Mouse (Mus musculus) left cerebral cortex, postnatal 25 days (tissue): ENCODE data around the gene Col26a1. TPM values are rescaled to one million over a fixed set of nuclear protein-coding genes. Genes with fewer than 3 reads are reported as not detected.

Experiments
- DNase-seq, 2 experiments: peaks; one replicate each; pipeline ENCODE4 v3.0.0; 2022; ENCODE audit warnings: low spot score in 2 of 2, mixed read lengths in 1 of 2
- intact Hi-C: fragments of 180-260 bp; cut with DNase I; formaldehyde crosslinking; loops from one replicate; pipeline ENCODE4 v1.15.1; 2025
- total RNA-seq, 2 experiments: library from RNA; stranded (reverse); gene quantifications; 2 replicates each; pipeline ENCODE4 v1.2.3; 2021

Col26a1 gene
- total RNA-seq, 2 experiments from 2014 or later, result 11.9 to 13.1 TPM

DNA sequence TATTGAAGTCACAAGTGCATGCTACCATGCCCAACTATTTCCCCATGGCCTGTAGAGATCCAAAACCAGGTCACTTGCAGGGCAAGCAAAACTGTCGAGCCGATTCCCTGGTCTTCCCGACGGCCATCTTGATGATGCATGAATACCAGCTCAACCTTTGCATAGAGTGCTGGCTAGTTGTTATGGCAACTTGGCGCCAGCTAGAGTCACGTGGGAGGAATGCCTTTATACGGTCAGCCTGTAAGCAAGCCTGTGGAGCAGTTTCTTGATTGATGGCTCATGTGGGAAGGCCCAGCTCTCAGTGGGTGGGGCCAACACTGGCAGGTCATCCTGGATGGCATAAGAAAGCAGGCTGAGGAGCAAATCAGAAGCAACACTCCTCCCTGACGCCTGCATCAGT, 61.0 kb downstream of the Col26a1 start:
- intact Hi-C loops, result no loop called here
- no peak for DNase-seq

DNA sequence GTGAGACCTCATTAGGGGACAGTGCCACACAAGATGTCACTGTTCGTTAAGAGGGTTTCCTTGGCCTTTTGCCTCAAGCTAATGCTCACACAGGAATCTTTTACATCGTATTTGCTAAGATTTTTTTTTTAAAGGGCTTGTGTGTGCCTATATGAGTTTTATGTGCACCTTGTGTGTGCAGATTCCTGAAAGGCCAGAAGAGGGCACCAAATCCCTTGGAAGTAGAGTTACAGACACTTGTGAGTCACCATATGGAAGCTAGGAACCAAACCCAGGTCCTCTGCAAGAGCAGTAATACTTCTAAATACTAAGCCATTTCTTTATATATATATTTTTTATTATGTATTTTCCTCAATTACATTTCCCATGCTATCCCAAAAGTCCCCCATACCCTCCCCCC, 62.1 kb downstream of the Col26a1 start:
- intact Hi-C loops, result no loop called here
- DNase-seq, result no peak

DNA sequence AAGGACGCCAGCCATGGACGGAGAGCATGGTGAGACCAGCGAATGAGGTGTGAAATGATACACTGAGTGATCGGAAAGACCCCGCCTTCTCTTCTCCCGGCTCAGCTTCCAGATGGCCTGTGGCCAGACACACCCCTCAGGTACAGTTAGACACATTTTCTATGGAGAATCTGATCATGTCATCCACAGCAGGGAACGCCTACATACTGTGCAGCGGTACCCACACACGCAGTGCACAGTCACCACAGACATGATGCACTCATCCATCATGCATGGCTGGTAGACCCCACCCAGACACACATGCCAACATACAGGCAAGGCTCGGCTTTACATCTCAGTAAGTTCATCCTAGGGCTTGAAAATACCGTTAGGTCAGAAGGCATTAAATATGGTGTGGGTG, 63.3 kb downstream of the Col26a1 start:
- no peak for DNase-seq
- intact Hi-C loops, result no loop called here

DNA sequence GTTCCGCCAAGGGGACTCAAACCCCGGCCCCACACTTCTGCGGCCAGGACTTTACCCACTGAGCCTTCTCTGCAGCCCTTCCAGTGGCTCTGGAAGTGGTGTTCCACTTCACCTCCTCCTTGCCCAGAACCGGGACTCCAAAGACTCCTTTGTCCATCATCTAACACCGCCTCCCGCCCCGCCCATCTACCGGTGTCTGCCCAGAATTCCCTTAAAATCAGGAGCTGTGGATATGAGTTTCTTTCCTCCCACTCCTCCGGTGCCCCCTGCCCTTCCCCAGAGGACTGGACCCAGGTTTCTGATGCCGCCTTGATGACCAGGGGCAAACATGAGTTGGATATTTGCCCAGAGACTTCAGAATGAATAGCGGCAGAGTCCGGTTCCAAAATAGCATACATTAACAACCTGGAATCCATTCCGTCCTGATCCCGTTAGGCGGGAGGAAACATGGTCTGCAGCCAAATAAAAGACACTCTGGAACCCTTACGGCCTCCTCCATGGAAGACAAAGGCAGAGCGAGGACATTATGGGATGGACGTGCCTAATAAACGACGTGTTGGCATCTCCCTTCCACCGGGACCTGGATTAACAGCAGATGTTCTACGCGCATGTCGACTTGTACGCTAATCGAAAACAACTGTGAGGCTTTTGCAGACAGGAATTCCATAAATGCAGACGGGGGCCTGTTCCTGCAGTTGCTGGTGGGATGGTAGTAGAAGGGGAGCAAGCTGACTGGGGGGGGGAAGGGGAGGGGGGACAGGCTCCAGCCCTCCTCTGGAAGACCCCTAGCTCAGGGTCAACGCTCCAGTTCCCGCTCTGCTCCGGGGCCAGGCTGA, 72.3 kb downstream of the Col26a1 start:
- intact Hi-C loops, result no loop called here
- DNase-seq, result no peak

DNA sequence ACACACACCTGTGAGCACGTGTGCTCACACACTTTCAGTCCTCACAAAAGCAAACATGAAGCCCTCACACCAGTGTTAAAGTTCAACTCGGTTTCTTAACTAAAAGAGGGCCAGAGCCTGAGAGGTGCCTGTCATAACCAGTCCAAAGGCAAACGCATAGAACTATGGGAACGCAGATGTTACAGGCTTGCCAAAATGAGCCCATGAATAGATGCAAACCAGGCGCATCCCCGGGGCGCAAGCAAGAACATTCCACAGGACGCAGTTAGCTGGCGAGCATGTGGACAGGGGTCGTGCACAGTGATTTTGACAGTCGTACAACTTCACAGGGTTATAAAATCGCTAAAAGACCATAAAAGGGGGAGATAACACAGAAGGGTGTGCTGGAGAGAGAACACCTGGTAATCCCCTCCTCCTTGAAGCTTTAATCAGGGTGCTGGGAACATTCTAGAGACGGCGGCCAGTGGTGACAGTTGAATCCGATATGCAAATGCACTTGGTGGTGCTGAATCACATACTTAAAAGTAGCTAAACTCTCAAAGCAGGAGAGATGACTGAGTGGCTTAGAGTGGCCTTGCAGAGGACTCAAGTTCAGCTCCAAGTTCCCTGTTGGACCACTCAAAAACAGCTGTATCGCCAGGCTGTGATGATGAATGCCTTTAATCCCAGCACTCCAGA, 76.5 kb downstream of the Col26a1 start:
- DNase-seq, result no peak
- intact Hi-C loops, result loop anchor here (5.0 kb wide), 1 partner anchor 66 kb away; no protein-coding TSS in a partner anchor

DNA sequence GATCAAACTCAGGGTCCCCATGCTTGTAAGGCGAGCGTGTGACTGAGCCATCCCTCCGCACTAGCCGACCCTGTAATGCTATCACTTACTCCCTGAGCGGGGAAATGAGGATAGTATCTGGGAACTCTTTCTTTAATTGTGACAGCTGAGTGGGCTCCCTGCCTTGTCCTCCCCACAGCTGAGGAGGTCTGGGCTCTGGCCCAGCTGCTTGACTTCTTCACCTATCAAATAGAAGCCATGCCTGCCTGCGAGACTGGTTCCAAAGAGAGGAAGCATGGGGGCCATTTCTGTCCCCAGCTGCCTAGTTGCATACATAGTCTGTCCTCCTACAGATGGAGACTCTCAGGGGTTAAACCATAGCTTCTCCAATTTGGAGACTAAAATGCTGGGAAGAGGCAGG, 78.0 kb downstream of the Col26a1 start:
- intact Hi-C loops, result loop anchor here (5.0 kb wide), 1 partner anchor 67 kb away; no protein-coding TSS in a partner anchor

DNA sequence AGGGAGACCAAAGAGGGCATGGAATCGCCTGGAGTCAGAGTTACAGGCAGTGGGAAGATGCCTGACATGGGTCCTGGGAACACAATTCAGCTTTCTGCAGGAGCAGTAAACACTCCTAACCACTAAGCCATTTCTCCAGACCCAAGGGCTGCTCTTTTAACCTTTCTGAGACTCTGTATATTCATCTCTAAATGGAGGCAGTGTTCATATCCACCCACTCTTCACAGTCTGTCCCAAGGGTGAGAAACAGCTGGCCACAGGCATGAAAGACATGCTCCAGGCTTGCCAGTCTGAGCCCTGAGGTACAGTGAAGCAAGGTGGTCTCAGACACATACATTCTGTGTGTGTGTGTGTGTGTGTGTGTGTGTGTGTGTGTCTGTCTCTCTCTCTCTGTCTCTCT, 78.8 kb downstream of the Col26a1 start:
- DNase-seq, result no peak
- intact Hi-C loops, result no loop called here

More for the DNA sequence above, 78.0 kb downstream of the Col26a1 start:
- no peak for DNase-seq

DNA sequence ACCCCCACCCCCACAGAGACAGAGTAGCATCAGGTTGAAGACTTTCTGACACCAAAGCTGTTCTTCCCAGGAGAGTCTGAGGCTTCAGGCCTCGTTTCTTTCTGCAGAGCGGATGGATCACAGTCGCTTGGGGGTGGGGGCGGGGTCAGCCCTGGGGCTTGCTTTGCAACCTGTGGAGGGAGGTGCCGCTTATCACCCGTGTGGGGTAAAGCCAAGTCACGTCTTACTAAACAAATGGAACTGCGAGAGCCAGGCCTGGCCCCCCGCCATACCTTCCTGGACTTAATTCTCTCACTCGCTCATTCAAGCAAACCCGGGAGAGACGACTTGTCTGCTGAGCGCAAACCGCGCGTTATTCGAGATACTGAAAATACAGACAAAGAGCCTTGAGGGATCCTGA, 80.3 kb downstream of the Col26a1 start:
- no peak for DNase-seq
- intact Hi-C loops, result no loop called here

DNA sequence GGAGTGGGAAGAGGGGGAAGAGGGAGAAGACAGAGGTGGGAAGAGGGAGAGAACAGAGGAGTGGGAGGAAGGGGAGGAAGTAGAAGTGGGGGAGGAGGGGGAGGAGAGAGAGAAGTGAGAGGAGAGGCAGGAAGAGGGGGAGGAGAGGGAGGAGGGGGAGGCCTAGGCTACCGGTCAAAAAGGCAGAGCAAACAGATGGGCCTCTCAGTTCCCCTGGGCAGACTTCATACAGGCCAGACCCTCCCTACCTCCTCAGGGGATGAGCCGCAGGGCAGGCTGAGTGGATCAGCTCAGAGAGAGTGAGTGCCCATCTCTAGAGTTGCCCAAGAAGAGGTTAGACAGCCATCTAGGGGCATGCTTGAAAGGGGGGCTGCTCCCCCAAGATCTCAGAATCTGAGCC, 86.1 kb downstream of the Col26a1 start:
- no peak for DNase-seq
- intact Hi-C loops, result no loop called here

DNA sequence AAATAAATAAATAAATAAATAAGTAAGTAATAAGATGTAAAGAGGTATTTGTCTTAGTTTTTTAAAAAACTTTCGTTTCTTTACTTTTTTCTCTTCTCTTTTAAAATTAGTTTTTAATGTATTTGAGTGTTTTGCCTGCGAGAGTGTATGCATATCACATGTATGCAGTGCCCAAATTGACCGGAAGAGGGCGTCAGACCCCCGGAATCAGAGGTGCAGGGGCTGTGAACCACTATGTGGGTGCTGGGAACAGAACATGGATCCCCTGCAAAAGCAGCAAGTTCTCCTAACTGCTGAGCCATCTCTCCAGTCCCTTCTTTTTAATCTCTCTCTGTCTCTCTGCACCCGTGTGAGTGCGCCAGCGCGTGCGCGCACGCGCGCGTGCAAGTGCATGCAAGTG, 89.2 kb downstream of the Col26a1 start:
- intact Hi-C loops, result no loop called here

DNA sequence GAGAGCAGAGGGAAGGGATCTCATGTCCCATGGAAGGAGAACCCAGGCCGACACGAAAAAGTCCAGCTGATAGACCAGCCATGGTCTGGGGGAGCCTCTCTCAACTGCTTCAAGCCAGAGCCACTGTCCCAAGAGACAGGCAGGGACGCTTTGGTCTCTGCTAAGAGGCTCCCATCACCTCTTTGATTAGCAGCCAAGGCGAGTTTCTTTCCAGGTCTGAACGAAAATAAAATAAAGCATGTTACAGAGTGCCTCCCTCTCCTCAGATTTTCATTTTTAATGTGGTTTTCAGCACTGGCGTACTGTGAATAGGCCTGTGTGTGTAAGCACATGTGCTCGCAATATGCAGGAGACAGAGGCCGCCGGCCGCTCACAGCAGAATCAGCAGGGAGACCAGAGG, 90.5 kb downstream of the Col26a1 start:
- intact Hi-C loops, result no loop called here
- no peak for DNase-seq

More for the DNA sequence above, 89.2 kb downstream of the Col26a1 start:
- no peak for DNase-seq

DNA sequence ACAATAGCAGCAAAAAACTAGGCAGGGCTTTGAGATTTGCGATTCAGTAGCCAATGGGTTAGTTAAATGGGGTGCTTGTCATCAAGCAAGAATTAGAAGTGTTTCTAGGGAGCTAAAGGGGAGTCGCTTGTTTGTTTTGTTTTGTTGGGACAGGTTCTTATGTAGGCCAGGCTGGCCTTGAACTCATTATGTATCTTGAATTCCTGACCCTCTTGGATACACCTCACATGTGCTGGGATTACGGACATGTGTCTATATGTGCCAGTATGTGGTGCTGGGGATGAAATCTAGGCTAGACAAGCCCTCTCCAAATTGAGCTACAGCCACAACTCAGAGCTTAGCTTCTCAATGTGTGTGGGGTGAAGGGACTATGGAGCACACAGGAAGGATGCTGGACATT, 91.8 kb downstream of the Col26a1 start:
- intact Hi-C loops, result loop anchor here (1.0 kb wide), 1 partner anchor 90 kb away; no protein-coding TSS in a partner anchor

DNA sequence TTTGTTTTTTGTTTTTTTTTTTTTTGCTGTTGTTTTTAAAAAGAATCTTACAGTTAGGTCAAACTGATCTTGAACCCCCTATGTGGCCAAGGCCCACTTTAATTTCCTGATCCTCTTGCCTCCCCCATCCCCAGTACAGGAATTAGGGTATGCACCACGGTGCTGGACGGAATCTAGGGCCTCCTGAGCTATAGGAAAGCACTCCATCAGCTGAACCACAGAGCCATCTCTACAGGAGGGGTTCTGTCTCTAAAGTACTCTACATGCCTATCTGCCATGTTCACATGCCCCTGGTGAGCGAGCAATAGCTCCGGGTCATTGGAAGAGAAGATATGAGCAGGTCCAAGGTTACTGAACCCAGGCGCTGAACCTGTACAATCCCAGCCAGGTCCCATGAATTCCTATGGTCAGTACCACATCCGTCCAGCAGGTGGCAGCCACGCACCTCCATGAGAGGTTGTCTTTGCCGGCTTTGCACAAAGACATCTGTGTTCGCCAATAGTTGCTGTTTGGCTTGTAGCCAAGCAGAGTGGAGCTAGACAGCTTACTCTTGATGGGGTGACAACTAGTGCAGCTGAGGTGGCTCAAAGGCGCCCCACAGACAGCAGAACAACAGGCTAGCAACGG, 92.3 kb downstream of the Col26a1 start:
- intact Hi-C loops, result loop anchor here (1.0 kb wide), 1 partner anchor 91 kb away; no protein-coding TSS in a partner anchor
- DNase-seq, result peak; percentile 91 to 93

More for the DNA sequence above, 91.8 kb downstream of the Col26a1 start:
- no peak for DNase-seq

DNA sequence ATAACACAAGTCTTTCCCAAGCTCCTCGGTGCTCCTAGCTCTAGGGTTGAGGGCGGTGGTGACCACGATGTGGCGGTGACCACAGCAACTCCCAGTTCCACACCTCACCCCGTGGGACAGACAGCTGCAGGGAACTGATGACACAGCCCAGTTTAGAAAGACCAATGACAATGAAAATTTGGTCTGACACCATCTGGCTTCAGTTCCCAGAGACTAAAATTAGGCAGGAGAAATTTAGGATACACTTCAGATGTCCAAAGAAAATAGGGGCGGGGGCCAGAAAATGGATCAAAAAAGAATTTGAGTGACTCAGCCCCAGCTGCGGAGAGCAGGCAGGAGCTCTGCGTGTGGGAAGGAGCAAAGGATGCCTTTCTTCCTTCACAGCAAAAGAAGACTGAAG, 98.5 kb downstream of the Col26a1 start:
- DNase-seq, result peak; percentile 26 to 90
- intact Hi-C loops, result no loop called here

DNA sequence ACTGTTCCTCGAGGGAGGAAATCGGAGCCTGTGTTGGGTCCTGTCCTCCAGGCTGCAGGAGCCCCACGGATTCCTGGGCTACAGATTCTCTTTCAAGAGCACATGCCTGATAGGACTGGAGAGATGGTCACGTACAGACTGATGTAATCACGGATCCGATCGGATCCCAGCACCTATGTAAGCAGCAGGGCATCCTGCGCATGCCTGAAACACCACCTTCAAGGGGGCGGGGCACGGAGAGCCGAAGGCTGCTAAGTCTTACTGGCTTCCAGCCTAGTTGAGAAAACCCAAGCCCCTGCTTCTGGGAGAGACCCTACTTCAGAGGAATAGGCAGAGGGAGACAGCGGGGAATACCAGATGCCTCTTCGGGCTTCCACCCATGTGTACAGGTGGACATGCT, 100.4 kb downstream of the Col26a1 start:
- DNase-seq, result no peak
- intact Hi-C loops, result no loop called here

DNA sequence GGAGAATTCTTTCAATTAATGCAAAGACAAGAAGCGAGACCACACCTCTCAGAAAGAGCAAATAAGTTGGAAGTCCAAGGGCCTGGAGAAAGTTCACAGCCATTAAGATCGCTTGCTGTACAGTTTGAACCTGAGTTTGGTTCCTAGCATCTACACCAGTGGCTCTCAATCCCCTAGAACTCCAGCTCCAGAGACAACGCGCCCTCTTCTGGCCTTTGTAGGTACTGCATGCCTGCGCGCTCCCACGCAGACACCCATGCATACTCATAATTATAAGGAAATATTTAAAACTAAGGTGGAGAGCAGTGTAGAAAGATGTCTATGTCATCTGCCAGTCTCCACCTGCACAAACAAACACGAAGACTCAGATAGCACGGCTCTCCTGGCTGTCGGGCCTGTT, 102.5 kb downstream of the Col26a1 start:
- DNase-seq, result peak in 1 of 2 experiments; percentile 35
- intact Hi-C loops, result no loop called here

DNA sequence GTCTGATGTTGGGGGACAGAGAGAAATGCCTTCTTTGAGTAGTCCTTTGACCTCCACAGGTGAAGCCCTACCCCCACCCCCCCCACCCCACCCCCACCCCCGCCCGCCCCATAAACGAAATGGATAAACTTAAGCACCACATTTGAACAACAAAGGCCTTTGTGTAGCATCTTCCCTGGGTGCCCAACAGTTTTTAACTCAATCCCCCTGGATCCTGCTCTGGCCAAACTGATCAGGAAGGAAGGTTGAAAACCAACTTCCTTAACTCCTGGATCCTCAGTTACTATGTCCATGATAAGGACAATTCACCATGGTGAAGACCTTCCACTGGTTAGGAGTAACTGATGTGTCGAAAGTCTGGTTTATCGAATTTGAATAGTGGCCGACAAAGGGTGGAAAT, 103.1 kb downstream of the Col26a1 start:
- DNase-seq, result no peak
- intact Hi-C loops, result no loop called here

DNA sequence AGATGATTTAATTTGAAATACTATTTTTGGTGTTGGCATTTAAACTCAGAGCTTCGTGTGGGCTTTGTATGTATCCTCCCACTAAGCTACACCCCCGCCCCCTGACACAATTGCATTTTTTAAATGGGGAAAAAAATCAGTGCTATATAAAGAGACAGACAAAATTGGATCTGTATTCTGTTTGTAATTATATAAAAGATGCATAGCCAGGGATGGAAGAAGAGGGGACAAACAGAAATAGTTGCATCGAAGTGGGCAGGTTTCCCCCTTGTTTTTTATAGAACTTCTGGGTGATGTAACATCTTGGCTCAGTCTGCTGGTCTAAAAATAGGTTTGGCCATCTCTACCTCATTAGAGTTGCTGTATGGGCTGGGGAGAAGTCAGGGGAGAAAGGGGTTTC, 107.5 kb downstream of the Col26a1 start:
- DNase-seq, result peak in 1 of 2 experiments; percentile 70
- intact Hi-C loops, result no loop called here

DNA sequence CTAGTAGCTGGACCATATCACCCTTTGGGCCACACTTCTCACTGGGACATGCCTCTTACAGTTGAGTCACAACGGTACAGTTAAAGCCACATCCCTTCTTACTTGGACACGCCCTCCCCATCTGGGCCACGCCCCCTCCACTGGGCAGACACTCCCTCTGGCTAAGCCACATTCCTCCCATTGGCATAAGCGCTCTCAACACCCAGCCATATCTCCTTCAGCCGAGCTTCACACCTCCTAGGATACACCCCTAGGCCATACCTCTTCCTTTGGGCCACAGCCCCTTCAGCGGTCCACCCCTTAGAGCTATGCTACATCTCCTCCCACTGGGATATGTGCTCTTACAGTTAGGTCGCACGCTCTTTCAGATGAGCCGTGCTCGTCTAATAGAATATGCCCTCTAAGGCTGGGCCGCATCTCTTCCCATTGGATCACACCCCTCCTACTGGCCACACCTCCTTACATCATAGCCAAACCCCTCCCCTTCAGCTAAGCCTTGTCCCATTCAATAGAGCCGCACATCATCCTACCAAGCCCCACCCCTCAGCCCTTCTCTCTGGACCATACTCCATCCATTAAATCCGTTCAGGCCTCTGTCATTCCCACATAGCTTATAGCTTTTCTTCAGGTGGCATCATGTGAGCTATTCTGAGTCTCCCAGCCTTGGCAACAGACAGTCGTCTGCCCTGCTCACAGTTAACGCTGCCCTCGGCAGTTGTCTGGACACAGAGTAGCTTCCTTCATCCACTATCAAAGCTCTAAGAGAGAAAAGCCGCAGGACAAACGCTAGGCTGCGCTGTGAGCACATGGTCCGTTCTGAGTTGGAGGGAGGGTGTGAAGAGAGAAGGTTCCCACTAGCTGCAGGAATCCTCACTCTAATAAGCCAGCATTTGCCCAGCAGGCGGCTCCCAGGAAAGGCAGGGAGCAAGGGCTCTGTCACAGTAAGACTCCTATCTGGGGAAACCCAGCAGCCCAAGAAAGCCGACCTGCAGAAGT, 109.7 kb downstream of the Col26a1 start:
- intact Hi-C loops, result no loop called here
- no peak for DNase-seq
